Mouse (Mus musculus): ENCODE measurements around the gene Cpn1. TPM values are rescaled to one million over a fixed set of nuclear protein-coding genes. Genes with fewer than 3 reads are reported as not detected.

Gene Cpn1
- total RNA-seq, 4 experiments from 2014 or later = 0.16 to 0.31 (median 0.17) TPM; not detected in 1

DNA sequence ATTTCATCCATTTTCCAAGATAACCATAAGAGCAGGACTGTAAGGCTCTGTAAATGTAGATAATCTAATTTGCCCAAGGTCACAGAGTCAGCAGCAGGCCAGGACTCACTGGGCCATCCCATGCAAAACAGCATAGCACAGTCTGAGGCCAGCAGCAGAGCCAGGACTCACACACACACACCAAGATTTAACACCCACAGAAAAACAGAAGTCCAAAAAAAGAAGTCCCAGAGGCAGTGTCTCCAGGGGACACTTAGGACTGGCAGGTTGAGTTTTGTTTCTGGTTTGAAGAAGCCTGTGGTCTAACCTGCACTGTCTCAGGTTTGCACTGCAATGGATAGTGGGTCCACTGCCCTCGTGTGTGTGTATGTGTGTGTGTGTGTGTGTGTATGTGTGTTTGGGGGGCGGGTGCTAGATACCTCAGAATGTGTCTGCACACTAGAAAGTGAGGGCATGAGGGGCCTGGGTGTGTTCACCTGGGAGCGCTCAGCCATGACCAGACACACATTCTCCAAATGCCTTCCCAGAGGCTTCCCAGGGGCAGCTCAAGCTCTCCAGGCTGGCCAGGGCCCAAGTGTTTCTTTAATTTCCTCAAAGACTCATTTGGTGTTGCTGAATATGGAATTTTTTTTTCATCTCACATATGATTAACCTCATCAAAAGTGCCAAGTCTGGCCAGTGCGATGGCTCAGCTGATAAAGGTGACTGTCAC lies 73.4 kb downstream of the Cpn1 start:
- no peak for DNase-seq (ENCODE audit: low spot score in 2 of 2)

DNA sequence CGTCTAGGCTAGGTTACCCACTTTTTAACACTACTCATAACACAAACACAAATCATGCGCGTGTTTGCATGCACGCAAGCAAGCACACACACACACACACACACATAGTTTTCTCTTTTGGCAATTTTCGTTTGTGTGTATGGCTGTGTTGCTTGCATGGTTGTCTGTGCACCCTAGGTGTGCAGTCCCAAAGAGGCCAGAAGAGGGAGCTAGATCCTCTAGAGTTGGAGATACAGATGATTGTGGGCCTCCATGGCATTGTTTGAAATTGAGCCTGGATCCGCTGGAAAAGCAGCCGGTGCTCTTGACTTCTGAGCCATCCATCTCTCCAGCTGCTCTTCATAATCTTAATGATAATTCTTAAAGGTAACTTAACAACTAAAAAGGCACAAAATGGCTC lies 79.9 kb downstream of the Cpn1 start:
- no peak for DNase-seq (ENCODE audit: low spot score in 2 of 2)

Other genes starting within 250 kb of the Cpn1 start
- gene Cutc, start 233.6 kb downstream of the Cpn1 start, total RNA-seq (2022) = 10 to 100 TPM; 15.2 to 22.9 (median 17.6) TPM
- gene Cox15, start 233.6 kb downstream of the Cpn1 start, total RNA-seq (2022) = 10 to 100 TPM; 11.2 to 15.1 (median 13.3) TPM
- gene Abcc2, start 204.4 kb downstream of the Cpn1 start, total RNA-seq (2022) = under 1 TPM in 1 of 4 experiments, not detected in 3; 0.11 TPM
- 10 to 100 TPM; 10.9 to 13.2 (median 12.2) TPM for gene Dnmbp, start 46.4 kb downstream of the Cpn1 start, total RNA-seq (2022)
- gene Cyp2c23, start 42.7 kb upstream of the Cpn1 start, total RNA-seq (2022) = under 1 TPM in 2 of 4 experiments, not detected in 2; 0.20 to 0.35 TPM
- gene Erlin1, start 83.2 kb upstream of the Cpn1 start, total RNA-seq (2022) = 1 to 10 TPM; 3.3 to 5.6 (median 4.5) TPM
- gene Chuk, start 120.9 kb upstream of the Cpn1 start, total RNA-seq (2022) = 10 to 100 TPM; 11.9 to 18.3 (median 14.9) TPM
- gene Cwf19l1, start 149.3 kb upstream of the Cpn1 start, total RNA-seq (2022) = 1 to 10 TPM; 6.3 to 8.0 (median 6.5) TPM
- gene Bloc1s2, start 159.9 kb upstream of the Cpn1 start, total RNA-seq (2022) = 10 to 100 TPM; 13.0 to 16.2 (median 14.0) TPM
- not detected for gene Pkd2l1, start 205.9 kb upstream of the Cpn1 start, total RNA-seq (2022)
- not detected for gene Scd3, start 216.7 kb upstream of the Cpn1 start, total RNA-seq (2022)